Mouse (Mus musculus) MEL (cell line): ENCODE data around the gene Mrps11. TPM values are rescaled to one million over a fixed set of nuclear protein-coding genes. Genes with fewer than 3 reads are reported as not detected.

ENCODE experiments used
- DNase-seq: peaks from one replicate; pipeline ENCODE4 v3.0.0; 2011; ENCODE audit warnings: low read depth, low spot score
- H3K27ac ChIP-seq: 2 replicates; pipeline ENCODE4 v1.5.1; 2012; ENCODE audit warnings: low read depth, mild to moderate bottlenecking, control low read depth, low read length, moderate library complexity; ENCODE audit not compliant: control insufficient read depth
- H3K27me3 ChIP-seq, 2 experiments: fragments of 150-350 bp in 1 of 2; sonication (generic) in 1 of 2; 2 replicates each; pipeline ENCODE4 v1.6.1; 2012; ENCODE audit warnings: low read length in 2 of 2, mild to moderate bottlenecking in 2 of 2, improper control_type of control experiment in 1 of 2, moderate library complexity in 1 of 2; ENCODE audit not compliant: insufficient read depth in 2 of 2, control insufficient read depth in 1 of 2
- H3K36me3 ChIP-seq, 2 experiments: 2 replicates each; pipeline ENCODE4 v1.6.1; 2012 to 2014; ENCODE audit warnings: low read length in 2 of 2, improper control_type of control experiment in 1 of 2, inconsistent platforms in 1 of 2, mild to moderate bottlenecking in 1 of 2; ENCODE audit not compliant: insufficient read depth in 2 of 2, control insufficient read depth in 1 of 2
- H3K4me1 ChIP-seq, 2 experiments: fragments of 150-350 bp in 1 of 2; sonication (generic) in 1 of 2; 2 replicates each; pipeline ENCODE4 v1.6.1; 2012; ENCODE audit warnings: low read length in 2 of 2, improper control_type of control experiment in 1 of 2, mild to moderate bottlenecking in 1 of 2; ENCODE audit not compliant: insufficient read depth in 2 of 2, control insufficient read depth in 1 of 2
- H3K4me3 ChIP-seq, 2 experiments: fragments of 150-350 bp in 1 of 2; sonication (generic) in 1 of 2; 2 replicates each; pipeline ENCODE4 v1.5.1; 2012; ENCODE audit warnings: low read depth in 2 of 2, low read length in 2 of 2, mild to moderate bottlenecking in 2 of 2, moderate library complexity in 2 of 2, control low read depth in 1 of 2, improper control_type of control experiment in 1 of 2; ENCODE audit not compliant: control insufficient read depth in 1 of 2, insufficient read depth in 1 of 2
- H3K79me2 ChIP-seq: 2 replicates; pipeline ENCODE4 v1.6.1; 2012; ENCODE audit warnings: mild to moderate bottlenecking, low read length, moderate library complexity; ENCODE audit not compliant: control insufficient read depth, poor library complexity, insufficient read depth
- H3K9ac ChIP-seq: 2 replicates; pipeline ENCODE4 v1.6.1; 2012; ENCODE audit warnings: low read depth, mild to moderate bottlenecking, control low read depth, low read length, moderate library complexity; ENCODE audit not compliant: control insufficient read depth, poor library complexity, severe bottlenecking
- H3K9me3 ChIP-seq: fragments of 150-350 bp; sonication (generic); replicated peaks from 2 replicates; pipeline ENCODE4 v1.6.1; 2012; ENCODE audit warnings: mild to moderate bottlenecking, low read length, improper control_type of control experiment, moderate library complexity; ENCODE audit not compliant: insufficient read depth
- CTCF ChIP-seq, 3 experiments: IDR thresholded peaks in 2 of 3; conservative IDR thresholded peaks in 1 of 3; 2 replicates each; pipeline ENCODE4 v1.5.1; 2011 to 2012; ENCODE audit warnings: low read length in 3 of 3, low read depth in 2 of 3, mild to moderate bottlenecking in 2 of 3, improper control_type of control experiment in 1 of 3, inconsistent platforms in 1 of 3, mixed read lengths in 1 of 3, moderate library complexity in 1 of 3; ENCODE audit not compliant: control insufficient read depth in 1 of 3, insufficient read depth in 1 of 3, poor library complexity in 1 of 3, severe bottlenecking in 1 of 3
- E2F4 ChIP-seq: IDR thresholded peaks from 2 replicates; pipeline ENCODE4 v1.6.1; 2011; ENCODE audit warnings: low read depth, low read length, improper control_type of control experiment, borderline replicate concordance
- ELF1 ChIP-seq: IDR thresholded peaks from 2 replicates; pipeline ENCODE4 v1.6.1; 2014; ENCODE audit warnings: low read depth, mild to moderate bottlenecking, inconsistent platforms, low read length, improper control_type of control experiment, moderate library complexity
- EP300 ChIP-seq, 2 experiments: IDR thresholded peaks; 2 replicates each; pipeline ENCODE4 v1.6.1; 2011; ENCODE audit warnings: improper control_type of control experiment in 2 of 2, low read length in 2 of 2, low read depth in 1 of 2, mild to moderate bottlenecking in 1 of 2
- ETS1 ChIP-seq: IDR thresholded peaks from 2 replicates; pipeline ENCODE4 v1.6.1; 2012; ENCODE audit warnings: low read depth, mild to moderate bottlenecking, inconsistent platforms, low read length, improper control_type of control experiment, moderate library complexity
- GABPA ChIP-seq: IDR thresholded peaks from 2 replicates; pipeline ENCODE4 v1.6.1; 2012; ENCODE audit warnings: low read depth, mild to moderate bottlenecking, inconsistent platforms, low read length, improper control_type of control experiment, moderate library complexity
- GATA1 ChIP-seq: IDR thresholded peaks from 2 replicates; pipeline ENCODE4 v1.6.1; 2011; ENCODE audit warnings: low read depth, low read length, improper control_type of control experiment
- JUND ChIP-seq: IDR thresholded peaks from 2 replicates; pipeline ENCODE4 v1.6.1; 2011; ENCODE audit warnings: low read depth, mild to moderate bottlenecking, improper control_type of control experiment, low read length
- KAT2A ChIP-seq: conservative IDR thresholded peaks from 2 replicates; pipeline ENCODE4 v1.6.1; 2012; ENCODE audit warnings: low read depth, low read length, improper control_type of control experiment, inconsistent platforms
- MAFK ChIP-seq: IDR thresholded peaks from 2 replicates; pipeline ENCODE4 v1.6.1; 2011; ENCODE audit warnings: low read depth, mild to moderate bottlenecking, low read length, improper control_type of control experiment, borderline replicate concordance
- MAX ChIP-seq: IDR thresholded peaks from 2 replicates; pipeline ENCODE4 v1.6.1; 2011; ENCODE audit warnings: low read length, improper control_type of control experiment
- MAZ ChIP-seq: IDR thresholded peaks from 2 replicates; pipeline ENCODE4 v1.6.1; 2012; ENCODE audit warnings: low read depth, mild to moderate bottlenecking, inconsistent platforms, low read length, improper control_type of control experiment
- MEF2A ChIP-seq: IDR thresholded peaks from 2 replicates; pipeline ENCODE4 v1.6.1; 2014; ENCODE audit warnings: low read depth, mild to moderate bottlenecking, inconsistent platforms, low read length, improper control_type of control experiment; ENCODE audit not compliant: poor library complexity, insufficient replicate concordance, severe bottlenecking; ENCODE audit errors: extremely low read depth
- MXI1 ChIP-seq: IDR thresholded peaks from 2 replicates; pipeline ENCODE4 v1.6.1; 2011; ENCODE audit warnings: mild to moderate bottlenecking, low read depth, low read length, improper control_type of control experiment
- MYB ChIP-seq: IDR thresholded peaks from 2 replicates; pipeline ENCODE4 v1.6.1; 2011; ENCODE audit warnings: mild to moderate bottlenecking, low read depth, low read length, improper control_type of control experiment
- MYC ChIP-seq: IDR thresholded peaks from 2 replicates; pipeline ENCODE4 v1.6.1; 2011; ENCODE audit warnings: low read depth, mild to moderate bottlenecking, low read length, improper control_type of control experiment, moderate library complexity
- NELFE ChIP-seq: IDR thresholded peaks from 2 replicates; pipeline ENCODE4 v1.6.1; 2011; ENCODE audit warnings: low read depth, low read length, improper control_type of control experiment
- POLR2A ChIP-seq, 2 experiments: IDR thresholded peaks; 2 replicates each; pipeline ENCODE4 v1.6.1; 2011 to 2012; ENCODE audit warnings: low read length in 2 of 2, mild to moderate bottlenecking in 2 of 2, control low read depth in 1 of 2, improper control_type of control experiment in 1 of 2, low read depth in 1 of 2, moderate library complexity in 1 of 2; ENCODE audit not compliant: control insufficient read depth in 1 of 2, insufficient read depth in 1 of 2, poor library complexity in 1 of 2
- POLR2AphosphoS2 ChIP-seq: IDR thresholded peaks from 2 replicates; pipeline ENCODE4 v1.6.1; 2011; ENCODE audit warnings: low read length, improper control_type of control experiment
- RCOR1 ChIP-seq: IDR thresholded peaks from 2 replicates; pipeline ENCODE4 v1.6.1; 2012; ENCODE audit warnings: low read depth, mild to moderate bottlenecking, inconsistent platforms, low read length, improper control_type of control experiment
- SIN3A ChIP-seq: IDR thresholded peaks from 2 replicates; pipeline ENCODE4 v1.6.1; 2012; ENCODE audit warnings: low read length, improper control_type of control experiment, inconsistent platforms
- SMC3 ChIP-seq: IDR thresholded peaks from 2 replicates; pipeline ENCODE4 v1.6.1; 2011; ENCODE audit warnings: low read depth, low read length, improper control_type of control experiment
- TAL1 ChIP-seq: IDR thresholded peaks from 2 replicates; pipeline ENCODE4 v1.6.1; 2012; ENCODE audit warnings: mild to moderate bottlenecking, inconsistent platforms, low read length, moderate library complexity, mixed read lengths
- TBP ChIP-seq: IDR thresholded peaks from 2 replicates; pipeline ENCODE4 v1.8.0; 2011; ENCODE audit warnings: low read depth, low read length, improper control_type of control experiment
- TCF12 ChIP-seq: IDR thresholded peaks from 2 replicates; pipeline ENCODE4 v1.6.1; 2014; ENCODE audit warnings: low read depth, mild to moderate bottlenecking, inconsistent platforms, low read length, improper control_type of control experiment, moderate library complexity
- UBTF ChIP-seq: IDR thresholded peaks from 2 replicates; pipeline ENCODE4 v1.6.1; 2012; ENCODE audit warnings: low read depth, mild to moderate bottlenecking, inconsistent platforms, low read length, improper control_type of control experiment, moderate library complexity, borderline replicate concordance; ENCODE audit not compliant: insufficient read depth
- USF1 ChIP-seq: IDR thresholded peaks from 2 replicates; pipeline ENCODE4 v1.6.1; 2014; ENCODE audit warnings: low read depth, mild to moderate bottlenecking, inconsistent platforms, low read length, improper control_type of control experiment, moderate library complexity
- USF2 ChIP-seq, 2 experiments: IDR thresholded peaks; 2 replicates each; pipeline ENCODE4 v1.6.1; 2011 to 2012; ENCODE audit warnings: improper control_type of control experiment in 2 of 2, low read length in 2 of 2, borderline replicate concordance in 1 of 2, inconsistent platforms in 1 of 2, low read depth in 1 of 2, mild to moderate bottlenecking in 1 of 2; ENCODE audit not compliant: insufficient read depth in 1 of 2
- ZMIZ1 ChIP-seq: IDR thresholded peaks from 2 replicates; pipeline ENCODE4 v1.6.1; 2012; ENCODE audit warnings: low read depth, mild to moderate bottlenecking, inconsistent platforms, low read length, improper control_type of control experiment, moderate library complexity
- polyA plus RNA-seq, 2 experiments: library from polyadenylated mRNA; stranded (reverse) in 1 of 2; unstranded in 1 of 2; fragments of >175 nt in 1 of 2; fragments of >200 nt in 1 of 2; gene quantifications; 2 replicates each; pipeline versions ENCODE4 v1.2.1 to v1.2.4; 2012; ENCODE audit warnings: low replicate concordance in 2 of 2, low read depth in 1 of 2; ENCODE audit not compliant: insufficient read length in 2 of 2, insufficient read depth in 1 of 2, missing spikeins in 1 of 2
- total RNA-seq: library from RNA; depleted of rRNA; stranded (reverse); fragments of 300-350 nt; gene quantifications from 2 replicates; pipeline ENCODE4 v1.2.3, GENCODE M21; 2012

Gene Mrps11
- total and polyA plus RNA-seq, 3 experiments: 106 to 116 TPM; not detected in 1

DNA sequence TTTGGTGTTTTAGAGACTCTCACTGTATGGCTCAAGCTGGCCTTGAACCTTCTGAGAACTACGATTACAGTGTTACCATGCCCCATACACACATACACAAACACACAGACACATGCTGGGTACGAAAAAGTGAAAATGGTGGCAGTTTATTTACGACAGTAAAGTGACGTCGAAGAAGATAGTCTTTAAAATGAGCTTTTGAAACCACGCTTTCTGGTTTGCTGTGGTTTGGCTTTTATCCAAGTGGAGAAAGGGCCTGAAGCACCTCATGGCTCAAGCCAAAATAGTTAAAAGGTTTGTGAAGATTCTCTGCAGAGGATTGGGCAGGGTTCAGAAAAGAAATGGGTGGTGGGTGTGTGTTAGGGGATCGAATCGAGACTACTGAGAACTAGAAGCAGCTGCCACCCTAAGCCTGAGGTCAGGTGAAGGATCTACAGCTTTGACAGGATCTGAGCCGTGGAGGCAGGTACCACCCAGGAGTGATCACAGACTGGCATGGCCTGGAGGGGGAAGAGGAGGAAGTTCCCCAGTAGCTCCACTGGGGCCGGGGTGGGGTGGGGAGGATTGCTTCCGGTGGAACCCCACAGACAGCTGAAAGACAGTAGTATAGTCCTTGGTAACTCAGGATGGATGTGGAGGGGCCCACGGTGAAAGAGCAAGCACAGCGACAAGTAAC lies 11.1 kb downstream of the Mrps11 start:
- H3K36me3 ChIP-seq: peaks cover 0 to 40% of the 10 kb centered on the region in 2 experiments; a peak in 2 of 4 replicates
- TF ChIP-seq USF1 (0 out of 2 replicates have a peak, but pooled peaks have one; percentile 21), TBP (0 out of 2 replicates have a peak, but pooled peaks have one; percentile 12), UBTF (no peak), MYC (peak; percentile 89; the same call in 1 of the 2 replicates), MYB (peak; percentile 49; the same call in 1 of the 2 replicates), NELFE (peak; percentile 34; the same call in 1 of the 2 replicates), EP300 (IDR thresholded peaks at IDR 0.05; ENCODE audit: low read depth in 1 of 2, low read length in 2 of 2) (peak in 1 of 2 experiments; percentile 56; a peak in 3 of 4 replicates), GATA1 (no peak), MAZ (no peak), TAL1 (no peak), TCF12 (no peak), SMC3 (no peak), E2F4 (0 out of 2 replicates have a peak, but pooled peaks have one; percentile 34), ZMIZ1 (0 out of 2 replicates have a peak, but pooled peaks have one; percentile 34), RCOR1 (0 out of 2 replicates have a peak, but pooled peaks have one; percentile 22), MXI1 (peak; percentile 81; the same call in 1 of the 2 replicates), MEF2A (no peak), ELF1 (0 out of 2 replicates have a peak, but pooled peaks have one; percentile 17), SIN3A (peak; percentile 66), CTCF (IDR thresholded peaks at IDR 0.05 in 2 of 3, conservative IDR thresholded peaks at IDR 0.05 in 1 of 3; ENCODE audit: control insufficient read depth in 1 of 3, insufficient read depth in 1 of 3, low read depth in 2 of 3, low read length in 3 of 3, poor library complexity in 1 of 3, severe bottlenecking in 1 of 3) (no peak), KAT2A (0 out of 2 replicates have a peak, but pooled peaks have one; percentile 33), MAFK (no peak), POLR2A (IDR thresholded peaks at IDR 0.05; ENCODE audit: control insufficient read depth in 1 of 2, insufficient read depth in 1 of 2, low read depth in 1 of 2, low read length in 2 of 2, poor library complexity in 1 of 2) (peak in 1 of 2 experiments; percentile 48; a peak in 1 of 4 replicates), JUND (no peak), GABPA (0 out of 2 replicates have a peak, but pooled peaks have one; percentile 45), USF2 (IDR thresholded peaks at IDR 0.05; ENCODE audit: borderline replicate concordance in 1 of 2, insufficient read depth in 1 of 2, low read depth in 1 of 2, low read length in 2 of 2) (no peak), ETS1 (peak; percentile 74), POLR2AphosphoS2 (peak; percentile 34; the same call in 1 of the 2 replicates), MAX (peak; percentile 83)
- peak overlapping the region; percentile 94 for H3K27ac ChIP-seq
- no peaks in the 10 kb centered on the region for H3K9me3 ChIP-seq
- H3K27me3 ChIP-seq: no peaks in the 10 kb centered on the region
- no peaks in the 10 kb centered on the region for H3K79me2 ChIP-seq
- peaks cover 21 to 48% of the 10 kb centered on the region in 2 experiments for H3K4me1 ChIP-seq
- H3K9ac ChIP-seq: peak overlapping the region; percentile 62
- peak overlapping the region; percentile 12 for H3K4me3 ChIP-seq
- peak; percentile 84 for DNase-seq
